Mouse (Mus musculus) embryonic facial prominence, embryonic 11.5 days (tissue): Measurements from ENCODE around the gene Dyrk1a. TPM values are rescaled to one million over a fixed set of nuclear protein-coding genes. Genes with fewer than 3 reads are reported as not detected.

Experiments used
- ATAC-seq: fragments of 200-750 bp; cut with Nextera tagmentation; replicated peaks from 2 replicates; pipeline ENCODE4 v1.8.0; 2017; ENCODE audit warnings: low read depth; ENCODE audit not compliant: insufficient number of reproducible peaks, low FRiP score, low TSS enrichment
- DNase-seq: peaks from one replicate; pipeline ENCODE4 v3.0.0-alpha.2; 2015; ENCODE audit warnings: low spot score
- H3K27ac ChIP-seq: fragments of 300-500 bp; sonication (generic); replicated peaks from 2 replicates; pipeline ENCODE4 v1.5.1; 2014; ENCODE audit warnings: mild to moderate bottlenecking, low read depth, low read length, control low read depth
- H3K27me3 ChIP-seq: fragments of 300-500 bp; sonication (generic); 2 replicates; pipeline ENCODE4 v1.6.1; 2014; ENCODE audit warnings: mild to moderate bottlenecking, low read length, moderate library complexity, mixed read lengths; ENCODE audit not compliant: control insufficient read depth, insufficient read depth
- H3K36me3 ChIP-seq: fragments of 300-500 bp; sonication (generic); replicated peaks from 2 replicates; pipeline ENCODE4 v1.6.1; 2014; ENCODE audit warnings: low read depth, mild to moderate bottlenecking, low read length, moderate library complexity, mixed read lengths; ENCODE audit not compliant: control insufficient read depth, insufficient read depth
- H3K4me1 ChIP-seq: fragments of 300-500 bp; sonication (generic); 2 replicates; pipeline ENCODE4 v1.6.1; 2014; ENCODE audit warnings: low read length, mixed read lengths; ENCODE audit not compliant: control insufficient read depth, insufficient read depth
- H3K4me2 ChIP-seq: fragments of 300-500 bp; sonication (generic); 2 replicates; pipeline ENCODE4 v1.6.1; 2014; ENCODE audit warnings: low read depth, mild to moderate bottlenecking, control low read depth, low read length, moderate library complexity
- H3K4me3 ChIP-seq: fragments of 300-500 bp; sonication (generic); 2 replicates; pipeline ENCODE4 v1.5.1; 2014; ENCODE audit warnings: low read depth, low read length, control low read depth
- H3K9ac ChIP-seq: fragments of 300-500 bp; sonication (generic); replicated peaks from 2 replicates; pipeline ENCODE4 v1.6.1; 2014; ENCODE audit warnings: mild to moderate bottlenecking, control low read depth, low read length
- H3K9me3 ChIP-seq: fragments of 300-500 bp; sonication (generic); replicated peaks from 2 replicates; pipeline ENCODE4 v1.6.1; 2016; ENCODE audit warnings: mild to moderate bottlenecking, low read length, inconsistent platforms, mixed read lengths; ENCODE audit not compliant: control insufficient read depth
- WGBS: fragments of 180-500 bp; shearing (Covaris S2); extraction: QIAGEN DNeasy Blood & Tissue Kit; methylation state at CpG from one replicate; pipeline ENCODE4 v1.1.7; 2014; 5-methylcytosine and 5-hydroxymethylcytosine counted together
- polyA plus RNA-seq: library from polyadenylated mRNA; unstranded; fragments of >200 nt; fragmentation: Nextera tagmentation; extraction: Ambion mirVana; gene quantifications from 2 replicates; pipeline ENCODE4 v1.2.1, GENCODE M21; 2014

The Dyrk1a gene
- polyA plus RNA-seq, 1 experiment from 2014 or later = 13.6 TPM

DNA sequence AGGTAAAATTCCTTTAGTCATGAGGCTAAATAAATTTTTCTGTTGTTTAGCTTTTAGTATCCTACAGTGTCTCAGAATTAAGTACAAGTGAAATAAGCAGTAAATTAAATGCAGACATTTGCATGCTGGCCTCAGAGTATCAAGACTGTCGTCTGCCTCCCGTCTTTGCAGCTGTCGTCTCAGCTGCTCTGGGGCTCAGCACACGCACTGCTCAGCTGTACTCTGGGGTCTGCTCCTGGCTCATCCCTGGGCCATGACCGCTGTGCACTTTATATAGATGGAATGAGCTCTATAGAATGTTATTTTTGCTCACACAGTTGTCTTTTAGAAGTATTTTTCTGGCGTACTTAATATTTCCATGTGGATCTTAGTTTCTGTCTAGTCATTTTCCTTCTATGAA is 85.3 kb downstream of the Dyrk1a start:
- no peaks in the 10 kb centered on the region for H3K9me3 ChIP-seq
- H3K4me3 ChIP-seq = no peak overlapping the region
- H3K36me3 ChIP-seq = no peaks in the 10 kb centered on the region; the same call in 1 of the 2 replicates
- H3K4me2 ChIP-seq = no peak overlapping the region
- H3K4me1 ChIP-seq = no peaks in the 10 kb centered on the region
- DNase-seq (no peak), ATAC-seq (no peak)
- H3K27ac ChIP-seq = no peak overlapping the region
- WGBS = 60% methylated on average over 6 of the region's 6 CpGs
- H3K27me3 ChIP-seq = no peaks in the 10 kb centered on the region
- no peak overlapping the region for H3K9ac ChIP-seq

DNA sequence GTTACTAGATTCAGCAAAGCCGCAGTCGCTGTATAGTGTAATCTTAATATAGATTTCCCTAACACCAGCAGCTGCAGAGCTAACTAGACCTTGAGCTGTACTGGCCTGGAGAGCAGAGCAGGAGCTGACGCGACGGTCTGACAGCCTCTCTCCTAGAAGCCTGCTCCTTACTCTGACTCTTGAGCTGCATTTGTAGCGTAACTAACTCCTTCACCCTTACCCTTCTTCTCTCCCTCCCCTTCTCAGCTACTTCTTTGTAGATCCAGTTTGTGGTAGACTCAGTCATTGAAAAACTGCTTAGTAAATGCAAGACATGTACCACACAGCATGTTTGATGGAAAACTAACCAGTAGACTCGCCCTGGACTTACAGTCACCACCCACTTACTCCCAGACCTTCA is 87.1 kb downstream of the Dyrk1a start:
- no peak overlapping the region for H3K4me2 ChIP-seq
- DNase-seq (no peak), ATAC-seq (no peak)
- H3K4me3 ChIP-seq = no peak overlapping the region
- no peak overlapping the region for H3K27ac ChIP-seq
- no peaks in the 10 kb centered on the region for H3K9me3 ChIP-seq
- H3K4me1 ChIP-seq = no peaks in the 10 kb centered on the region
- H3K9ac ChIP-seq = no peak overlapping the region
- H3K27me3 ChIP-seq = no peaks in the 10 kb centered on the region
- 88% methylated on average over 7 of the region's 7 CpGs for WGBS
- no peaks in the 10 kb centered on the region; the same call in 1 of the 2 replicates for H3K36me3 ChIP-seq

DNA sequence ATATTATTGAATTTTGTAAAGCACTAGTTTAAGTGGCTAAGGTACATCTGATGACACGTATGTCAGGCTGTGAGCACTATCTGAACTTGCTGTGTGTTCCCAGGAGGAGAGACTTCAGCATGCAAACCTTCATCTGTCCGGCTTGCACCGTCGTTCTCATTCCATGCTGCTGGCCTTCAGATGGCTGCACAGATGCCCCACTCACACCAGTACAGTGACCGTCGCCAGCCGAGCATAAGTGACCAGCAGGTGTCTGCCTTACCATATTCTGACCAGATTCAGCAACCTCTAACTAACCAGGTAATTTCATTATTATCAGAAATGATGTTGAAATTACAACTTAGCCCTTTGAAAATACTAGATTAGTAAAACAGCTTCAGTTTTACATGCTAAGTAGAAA is 89.6 kb downstream of the Dyrk1a start:
- H3K9ac ChIP-seq = no peak overlapping the region
- no peaks in the 10 kb centered on the region for H3K4me1 ChIP-seq
- H3K27ac ChIP-seq = no peak overlapping the region
- ATAC-seq = no peak
- no peak overlapping the region for H3K4me2 ChIP-seq
- no peak for DNase-seq
- H3K36me3 ChIP-seq = no peaks in the 10 kb centered on the region; the same call in 1 of the 2 replicates
- H3K9me3 ChIP-seq = no peaks in the 10 kb centered on the region
- 95% methylated on average over 7 of the region's 7 CpGs for WGBS
- H3K27me3 ChIP-seq = no peaks in the 10 kb centered on the region
- no peak overlapping the region for H3K4me3 ChIP-seq

DNA sequence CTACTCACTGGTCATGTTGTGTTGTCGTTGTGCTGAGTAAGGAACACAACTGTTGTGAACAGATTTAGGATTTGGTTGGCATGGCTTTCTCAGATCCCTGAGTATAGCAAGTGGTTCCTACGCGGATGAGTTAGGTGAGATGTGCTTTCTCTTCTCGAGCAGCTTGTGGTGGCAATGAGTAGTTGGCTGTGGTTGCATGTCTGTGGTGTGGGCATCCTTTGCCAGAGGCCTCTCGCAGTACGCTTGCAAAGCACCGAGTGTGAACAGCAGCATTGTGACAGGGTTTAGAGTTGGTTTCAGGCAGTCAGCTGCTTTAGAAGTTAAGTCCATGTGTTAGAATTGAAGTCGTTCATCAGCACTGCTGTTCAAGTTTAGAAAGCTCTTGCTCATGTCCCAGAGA is 90.4 kb downstream of the Dyrk1a start:
- Histone ChIP-seq H3K36me3 (no peaks in the 10 kb centered on the region; the same call in 1 of the 2 replicates), H3K9ac (no peak overlapping the region), H3K27me3 (no peaks in the 10 kb centered on the region), H3K4me2 (no peak overlapping the region), H3K4me3 (no peak overlapping the region), H3K4me1 (no peaks in the 10 kb centered on the region), H3K27ac (no peak overlapping the region), H3K9me3 (no peaks in the 10 kb centered on the region)
- no peak for ATAC-seq
- no peak for DNase-seq
- whole genome bisulfite sequencing = 95% methylated on average over 8 of the region's 8 CpGs

DNA sequence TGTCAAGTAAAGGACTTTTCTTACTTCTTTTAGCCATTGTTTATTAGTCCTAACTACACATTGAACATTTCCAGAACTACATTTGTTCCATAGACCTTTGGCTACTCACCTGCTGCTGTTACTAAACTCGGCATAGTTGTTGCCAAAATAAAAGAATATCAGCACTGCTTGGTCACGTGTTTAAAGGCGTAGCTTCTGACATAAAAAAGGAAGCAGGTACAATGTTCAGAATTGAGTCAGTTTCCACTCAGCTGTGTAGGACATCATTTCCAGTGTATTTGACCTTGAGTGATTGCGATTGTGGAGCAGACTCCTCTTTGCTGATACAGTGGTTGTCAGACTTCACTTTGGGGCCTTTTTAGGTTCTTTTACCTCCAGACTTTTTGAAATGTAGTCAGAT is 97.7 kb downstream of the Dyrk1a start:
- H3K36me3 ChIP-seq = peaks cover 10% of the 10 kb centered on the region
- H3K9ac ChIP-seq = no peak overlapping the region
- no peak overlapping the region for H3K27ac ChIP-seq
- ATAC-seq (no peak), DNase-seq (no peak)
- no peaks in the 10 kb centered on the region for H3K9me3 ChIP-seq
- no peak overlapping the region for H3K4me3 ChIP-seq
- H3K4me1 ChIP-seq = no peaks in the 10 kb centered on the region
- no peak overlapping the region for H3K4me2 ChIP-seq
- WGBS = 94% methylated on average over 4 of the region's 4 CpGs
- no peaks in the 10 kb centered on the region for H3K27me3 ChIP-seq

GRCm38 (mm10) chr16:94671313-94671712 is 101.5 kb downstream of the Dyrk1a start:
- no peak overlapping the region for H3K4me3 ChIP-seq
- no peak overlapping the region for H3K27ac ChIP-seq
- ATAC-seq (no peak), DNase-seq (no peak)
- H3K27me3 ChIP-seq = no peaks in the 10 kb centered on the region
- no peak overlapping the region for H3K9ac ChIP-seq
- H3K9me3 ChIP-seq = no peaks in the 10 kb centered on the region
- H3K4me2 ChIP-seq = no peak overlapping the region
- 90% methylated on average over 9 of the region's 9 CpGs for WGBS
- peaks cover 7% of the 10 kb centered on the region for H3K36me3 ChIP-seq
- no peaks in the 10 kb centered on the region for H3K4me1 ChIP-seq

DNA sequence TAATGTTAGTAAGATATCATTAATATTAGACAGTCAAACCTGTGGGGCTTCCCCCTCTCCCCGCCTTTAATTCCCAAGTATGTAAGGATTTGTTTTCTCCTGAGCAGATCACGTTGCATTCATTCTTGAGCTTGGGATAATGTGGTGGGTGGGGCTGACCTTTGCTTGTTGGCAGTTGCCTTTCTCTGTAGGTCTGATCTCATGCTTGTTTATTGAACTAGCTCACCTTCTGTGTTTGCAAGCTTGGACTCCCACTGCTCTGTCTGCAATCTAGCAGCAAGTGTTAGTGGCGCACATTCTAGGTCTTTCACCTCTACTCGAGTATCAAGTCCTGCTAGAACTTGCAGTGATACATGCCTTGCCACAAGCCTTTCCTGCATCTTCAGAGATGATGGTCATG is 111.1 kb downstream of the Dyrk1a start:
- Histone ChIP-seq H3K4me2 (no peak overlapping the region), H3K36me3 (peaks cover under 1% of the 10 kb centered on the region; the same call in 1 of the 2 replicates), H3K4me1 (no peaks in the 10 kb centered on the region), H3K4me3 (no peak overlapping the region), H3K27ac (no peak overlapping the region), H3K9ac (no peak overlapping the region), H3K27me3 (no peaks in the 10 kb centered on the region), H3K9me3 (no peaks in the 10 kb centered on the region)
- ATAC-seq (no peak), DNase-seq (no peak)
- 55% methylated on average over 4 of the region's 4 CpGs for WGBS

DNA sequence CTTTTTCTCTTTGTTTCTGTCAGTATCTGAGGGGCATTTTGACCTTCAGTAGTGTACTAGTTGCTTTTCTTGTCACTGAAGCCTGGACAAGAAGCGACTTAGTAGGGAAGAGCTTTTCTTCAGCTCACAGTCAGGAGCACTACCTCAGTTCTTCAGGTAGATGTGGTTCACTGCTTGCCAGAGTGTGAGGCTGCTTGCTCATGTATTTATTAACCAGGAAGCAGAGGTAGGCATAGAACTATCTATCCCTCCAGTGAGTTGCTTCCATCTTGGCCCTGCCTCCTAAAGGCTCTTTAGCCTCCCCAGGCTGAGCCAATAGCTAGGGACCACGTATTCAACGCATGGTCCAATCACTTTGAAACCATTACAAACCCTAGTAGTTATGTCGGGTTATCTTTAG is 112.0 kb downstream of the Dyrk1a start:
- no peaks in the 10 kb centered on the region for H3K4me1 ChIP-seq
- peaks cover 6% of the 10 kb centered on the region for H3K36me3 ChIP-seq
- no peaks in the 10 kb centered on the region for H3K27me3 ChIP-seq
- no peak overlapping the region for H3K4me3 ChIP-seq
- H3K9me3 ChIP-seq = no peaks in the 10 kb centered on the region
- ATAC-seq (no peak), DNase-seq (no peak)
- WGBS = 94% methylated on average over 4 of the region's 4 CpGs
- H3K27ac ChIP-seq = no peak overlapping the region
- no peak overlapping the region for H3K9ac ChIP-seq
- no peak overlapping the region for H3K4me2 ChIP-seq
